Mouse (Mus musculus) kidney, postnatal 4 days (tissue): ENCODE results near the gene Blzf1.

Source experiments
- DNase-seq, 2 experiments: peaks; one replicate each; pipeline ENCODE4 v3.0.0; 2021; ENCODE audit warnings: mixed read lengths in 2 of 2

Blzf1 gene

GRCm38 (mm10) chr1:164292040-164292439, 15.2 kb downstream of the Blzf1 start:
- no peak for DNase-seq

GRCm38 (mm10) chr1:164287406-164287805, 19.9 kb downstream of the Blzf1 start:
- DNase-seq, result peak; percentile 43 to 58

DNA sequence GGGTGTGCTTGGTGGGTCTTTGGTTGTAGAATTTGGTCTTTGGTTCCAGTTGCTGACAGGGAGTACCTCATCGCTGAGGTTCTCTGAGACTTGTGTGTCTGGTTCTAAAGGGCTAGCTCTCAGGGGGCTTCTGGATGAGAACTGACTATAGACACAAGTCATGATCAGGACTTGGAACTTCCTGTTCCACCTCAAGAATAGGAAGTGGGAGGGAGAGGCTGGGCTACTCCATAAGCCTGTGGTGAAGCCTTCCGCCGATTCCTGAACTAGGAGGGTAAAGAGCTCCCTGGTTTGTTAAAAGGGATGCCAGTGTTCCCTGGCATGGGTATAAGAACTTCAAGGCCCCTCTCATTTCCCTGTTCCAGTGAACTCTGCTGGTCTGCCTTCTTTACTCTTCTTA, 23.3 kb downstream of the Blzf1 start:
- no peak for DNase-seq

DNA sequence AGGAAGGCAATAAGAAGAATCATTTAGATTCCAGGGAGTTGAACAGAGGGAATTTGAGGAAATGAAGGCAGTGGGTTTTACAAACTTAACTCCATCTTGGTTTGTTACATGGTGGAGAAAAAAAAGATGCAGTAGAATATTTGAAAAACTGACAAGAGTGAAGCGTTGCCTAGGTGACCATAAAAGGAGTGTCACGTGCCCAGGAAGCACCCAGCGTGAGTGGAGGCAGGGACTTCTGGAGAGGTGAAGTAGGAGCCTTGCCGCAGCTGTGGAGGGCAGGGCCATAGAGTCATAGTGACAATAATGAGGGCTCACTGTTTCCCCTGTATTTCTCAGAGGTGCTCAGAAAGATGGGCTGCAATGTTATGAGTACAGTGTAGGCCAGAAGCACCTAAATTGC, 28.0 kb downstream of the Blzf1 start:
- DNase-seq, result no peak

- no peak for DNase-seq
Measured at GRCm38 (mm10) chr1:164276552-164276951, 30.7 kb downstream of the Blzf1 start.

GRCm38 (mm10) chr1:164275455-164275954, 31.8 kb downstream of the Blzf1 start, which contains the start of gene Ccdc181:
Ccdc181 (plus strand) TSS chr1:164275585.
- DNase-seq, result peak; percentile 92 to 95

DNA sequence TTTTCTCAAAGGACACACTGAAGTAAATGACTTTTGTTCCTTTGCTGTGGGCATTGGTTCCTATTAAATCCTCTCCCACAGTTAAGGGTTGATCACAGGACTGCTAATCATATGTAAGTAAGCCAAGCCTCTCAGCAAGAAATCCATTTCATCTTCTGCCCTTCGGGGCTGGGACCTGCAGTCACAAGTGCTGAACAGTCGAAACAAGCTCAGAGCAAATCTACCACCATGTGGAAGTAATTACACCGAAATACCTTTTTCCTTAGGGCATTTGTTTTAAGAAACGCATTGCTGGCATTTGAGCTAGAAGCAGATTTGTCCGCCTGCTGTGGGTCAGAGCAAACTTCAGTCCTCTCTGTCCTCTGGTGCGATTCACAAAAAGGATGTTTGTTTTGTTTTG, 33.6 kb downstream of the Blzf1 start:
- DNase-seq, result no peak

DNA sequence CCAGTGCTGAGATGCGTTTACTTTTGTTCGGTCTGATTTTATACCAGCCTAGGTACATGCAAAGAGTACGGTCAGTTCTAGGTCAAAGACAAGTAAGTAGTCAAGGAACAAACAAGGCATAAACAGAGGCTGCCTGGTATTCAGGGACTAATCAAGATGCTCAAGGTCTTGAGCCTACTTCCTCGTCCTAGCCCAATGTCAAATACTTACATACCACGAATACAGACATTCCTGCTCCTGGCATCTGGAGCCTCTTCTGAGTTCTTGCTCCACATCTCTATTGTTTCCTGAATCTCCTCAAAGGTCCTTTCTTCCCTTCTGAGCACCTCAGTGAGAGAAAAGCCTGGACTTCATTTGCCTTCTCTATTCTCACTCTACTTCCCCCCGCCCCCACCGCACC, 36.3 kb downstream of the Blzf1 start:
- no peak for DNase-seq

- no peak for DNase-seq
Measured at GRCm38 (mm10) chr1:164261553-164261952, 45.7 kb downstream of the Blzf1 start.

- DNase-seq, result peak; percentile 12 to 20
Measured at GRCm38 (mm10) chr1:164260171-164261028, 46.9 kb downstream of the Blzf1 start.

GRCm38 (mm10) chr1:164254836-164255235, 52.5 kb downstream of the Blzf1 start:
- DNase-seq, result no peak

DNA sequence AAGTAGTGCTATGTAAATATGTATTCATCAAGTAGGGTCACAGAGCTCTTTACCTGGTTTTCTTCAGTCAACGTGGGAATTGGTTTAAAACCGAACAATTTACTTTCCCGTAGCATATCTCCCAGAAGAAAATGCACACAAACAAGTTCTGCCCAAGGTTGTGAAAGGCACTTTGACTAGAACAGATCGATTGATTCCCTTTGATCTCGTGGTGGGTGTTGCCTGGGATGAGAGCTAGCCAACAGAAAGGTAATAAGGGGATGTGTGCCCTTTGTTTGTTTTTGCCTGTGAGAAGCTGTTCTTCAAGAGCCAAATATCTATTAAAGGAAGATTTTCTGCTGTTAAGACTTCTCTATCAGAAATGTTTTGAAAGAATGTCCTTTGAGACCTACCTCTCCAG, 54.7 kb downstream of the Blzf1 start:
- no peak for DNase-seq

GRCm38 (mm10) chr1:164251438-164251837, 55.9 kb downstream of the Blzf1 start:
- DNase-seq, result no peak

GRCm38 (mm10) chr1:164250391-164251150, 56.7 kb downstream of the Blzf1 start:
- DNase-seq, result no peak

DNA sequence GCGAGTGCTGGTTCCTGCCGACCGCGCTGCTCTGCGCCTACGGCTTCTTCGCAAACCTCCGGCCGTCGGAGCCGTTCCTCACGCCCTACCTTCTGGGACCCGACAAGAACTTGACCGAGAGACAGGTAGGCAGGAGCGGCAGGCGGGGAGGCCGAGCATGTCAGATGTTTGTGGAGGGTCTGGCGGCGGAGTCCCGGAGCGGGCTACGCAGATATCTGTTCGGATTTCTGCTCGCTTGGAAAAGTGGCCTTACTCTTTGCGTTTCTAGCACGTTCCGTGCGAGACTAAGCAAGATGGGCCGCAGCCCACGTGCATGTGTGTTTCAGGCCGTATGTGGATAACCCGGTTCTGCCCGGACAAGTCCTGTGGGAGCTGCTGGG, 58.0 kb downstream of the Blzf1 start:
- DNase-seq, result no peak

GRCm38 (mm10) chr1:164248465-164249331, 58.6 kb downstream of the Blzf1 start, which contains the start of gene Slc19a2:
Slc19a2 (plus strand) TSS chr1:164249046.
- peak; percentile 99 for DNase-seq

- peak in 1 of 2 experiments; percentile 13 for DNase-seq
Measured at GRCm38 (mm10) chr1:164247971-164248370, 59.3 kb downstream of the Blzf1 start.

- DNase-seq, result no peak
Measured at GRCm38 (mm10) chr1:164247442-164247841, 59.8 kb downstream of the Blzf1 start.

GRCm38 (mm10) chr1:164242809-164243208, 64.5 kb downstream of the Blzf1 start:
- no peak for DNase-seq

DNA sequence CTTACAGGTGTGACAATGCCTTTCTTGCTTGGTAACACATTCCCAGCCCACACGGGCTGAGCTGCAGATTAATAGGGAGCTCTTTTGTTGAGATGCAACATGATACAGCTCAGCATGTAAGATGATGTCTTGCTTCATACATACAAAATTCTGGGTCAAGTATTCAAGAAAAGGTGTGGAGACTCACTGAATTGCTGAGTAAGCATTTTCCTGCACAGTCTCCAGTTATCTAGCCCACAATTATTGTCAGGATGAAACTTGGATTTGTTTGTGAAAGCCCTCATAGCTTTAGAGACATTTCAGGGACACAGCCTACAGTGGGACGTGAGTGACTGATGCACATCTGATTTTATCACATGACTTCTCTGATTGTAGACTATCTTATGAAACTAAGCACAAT, 65.8 kb downstream of the Blzf1 start:
- DNase-seq, result no peak
